Mouse (Mus musculus) leukemia stem cell, adult 10-12 weeks (primary cell): ENCODE data around the gene Gdf5. TPM values are rescaled to one million over a fixed set of nuclear protein-coding genes. Genes with fewer than 3 reads are reported as not detected.

Experiments used
- polyA plus RNA-seq: library from polyadenylated mRNA; stranded (reverse); fragments of >175 nt; gene quantifications from 2 replicates; pipeline ENCODE4 v1.2.3, GENCODE M21; 2012; ENCODE audit warnings: low replicate concordance

The Gdf5 gene
- polyA plus RNA-seq = 0.31 and 0.70 TPM in 2 replicates

DNA sequence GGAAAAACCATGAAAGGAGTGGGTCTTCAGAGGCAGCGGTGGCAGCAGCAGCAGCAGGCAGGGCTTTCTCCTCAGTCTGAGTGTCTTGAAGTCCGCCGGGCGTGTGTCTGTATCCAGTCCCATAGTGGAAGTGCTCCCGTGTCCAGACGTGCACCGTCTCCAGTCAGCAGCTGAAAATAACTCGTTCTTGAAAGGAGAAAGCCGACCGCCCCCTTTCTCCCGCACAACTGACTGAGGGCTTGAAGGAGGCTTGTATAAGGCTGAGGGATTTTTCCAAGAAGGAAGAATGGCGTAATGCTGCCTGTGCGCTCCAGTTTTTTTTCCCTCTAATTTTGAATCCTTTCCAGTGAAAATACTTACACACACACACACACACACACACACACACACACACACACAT lies at the start of gene Gdf5:
Gdf5 (minus strand) TSS at position 244 of the 400 bp plus-strand sequence.

DNA sequence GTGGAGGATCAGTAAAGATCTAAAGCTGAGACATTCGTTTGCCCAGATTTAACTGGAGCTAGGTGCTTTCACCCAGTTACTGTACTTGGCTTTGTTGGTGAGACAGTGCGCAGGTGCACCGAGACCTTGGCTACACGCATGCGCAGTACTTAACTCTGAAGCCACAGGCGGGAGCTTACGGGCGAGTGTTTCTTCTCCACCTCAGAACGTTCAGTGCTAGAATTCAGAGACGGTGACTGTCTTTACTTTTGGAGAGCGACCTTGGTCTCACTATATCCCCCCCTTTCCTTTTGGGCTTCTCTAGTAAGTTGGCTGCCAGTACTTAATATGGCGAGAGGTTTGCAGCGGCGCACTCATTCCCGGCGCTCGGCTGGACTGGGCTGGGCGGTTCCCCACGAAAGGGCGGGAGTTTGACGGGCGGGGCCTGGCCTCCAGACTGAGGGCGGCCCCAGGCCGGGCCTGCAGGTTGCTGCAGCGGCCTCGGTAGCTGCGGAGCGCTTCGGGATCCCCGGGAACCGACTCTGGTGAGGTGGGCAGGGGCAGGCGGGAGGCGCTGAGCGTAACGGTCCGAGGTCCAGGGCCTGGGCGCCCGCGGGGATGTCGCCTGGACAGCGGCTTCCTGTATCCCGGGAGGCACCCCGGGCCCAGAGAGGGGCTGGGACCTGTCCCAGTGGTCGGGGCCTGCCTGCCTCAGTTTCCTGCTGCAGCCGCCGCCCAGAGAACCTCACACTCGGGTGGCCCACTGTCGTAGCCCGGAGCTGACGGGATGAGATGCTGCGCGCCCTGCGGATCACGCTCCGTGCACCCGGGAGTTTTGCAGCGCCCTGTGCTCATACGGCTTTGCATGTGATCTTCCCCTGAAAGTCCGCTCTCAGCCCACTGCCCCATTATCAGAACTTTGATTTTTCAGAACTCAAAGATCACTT lies 11.2 kb upstream of the Gdf5 start, which contains the start of gene Cep250:
Cep250 (plus strand) TSS at position 325 of the 926 bp plus-strand sequence.

DNA sequence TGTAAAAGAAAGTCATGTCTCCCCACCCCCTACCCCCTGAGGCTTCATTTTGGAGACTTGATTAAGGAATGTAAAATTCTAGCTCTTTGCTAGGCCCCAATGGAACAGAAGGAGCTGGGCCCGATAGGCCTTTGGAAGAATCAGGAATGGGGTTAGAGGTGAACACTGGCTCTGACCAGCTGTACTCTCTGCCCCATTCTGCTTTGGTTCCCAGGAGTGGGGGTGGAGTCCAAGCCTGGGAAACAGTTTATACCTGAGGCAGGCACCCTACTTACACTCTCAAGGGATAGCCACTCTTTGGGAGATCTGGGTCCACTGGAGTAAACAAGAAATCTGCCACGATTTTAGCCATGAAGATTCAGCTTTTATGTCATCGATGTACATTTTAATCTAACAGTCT lies 4.5 kb downstream of the Gdf5 start, which contains the start of gene Gm15557:
Gm15557 (plus strand) TSS at position 48 of the 400 bp plus-strand sequence.

DNA sequence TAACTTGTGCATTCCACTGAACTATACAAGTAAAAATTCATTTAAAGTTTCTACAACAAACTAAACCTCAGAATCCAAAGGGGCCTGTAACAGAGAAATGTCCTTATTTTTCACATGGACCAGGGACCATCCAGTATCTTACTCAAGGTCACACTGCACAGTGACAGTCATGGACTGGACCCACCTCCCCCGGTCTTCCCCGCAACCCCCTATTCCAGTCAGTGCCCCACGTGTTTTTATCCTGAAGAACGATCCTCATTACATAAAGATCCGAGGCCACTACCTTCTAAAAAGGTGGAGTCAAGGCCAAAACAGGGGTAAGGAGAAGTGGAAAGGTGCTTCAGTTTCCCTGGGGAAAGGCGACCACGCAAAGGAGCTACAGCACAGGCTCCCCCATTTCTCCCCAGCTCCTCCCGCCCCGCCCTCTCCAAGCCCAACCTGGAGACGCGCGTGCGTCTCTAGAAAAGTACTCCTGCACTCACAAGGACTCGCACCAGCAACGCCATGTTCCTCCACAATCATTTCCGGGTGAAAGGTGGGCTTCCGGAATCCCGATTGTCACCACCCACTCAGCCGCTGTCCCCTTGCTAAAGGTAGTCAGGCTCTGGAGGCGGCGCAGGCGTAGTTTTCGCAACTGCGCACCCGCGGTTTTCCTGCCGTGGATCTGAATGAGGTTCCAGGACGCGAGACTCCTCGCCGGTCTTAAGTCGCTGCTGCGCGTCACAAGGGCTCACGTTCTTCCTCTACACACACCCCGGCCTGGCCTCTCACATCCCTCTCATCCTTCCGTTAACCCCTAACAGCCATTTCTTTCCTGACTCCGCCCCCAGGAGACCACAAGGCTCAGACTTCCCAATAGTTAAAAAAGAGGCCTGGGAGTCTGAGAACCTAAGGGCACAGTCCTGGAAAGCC lies 15.4 kb downstream of the Gdf5 start, which contains the start of gene Uqcc1:
Uqcc1 (minus strand) TSS at position 780 of the 912 bp plus-strand sequence.

Other genes with a start within 250 kb of the Gdf5 start
- gene Edem2, start 215.9 kb downstream of the Gdf5 start, polyA plus RNA-seq = 52.9 and 96.9 TPM in 2 replicates
- gene Gm17581, start 209.5 kb downstream of the Gdf5 start, polyA plus RNA-seq = not detected in 2 replicates
- gene Procr, start 194.2 kb downstream of the Gdf5 start, polyA plus RNA-seq = 0.71 and 3.0 TPM in 2 replicates
- gene Mmp24, start 170.0 kb downstream of the Gdf5 start, polyA plus RNA-seq = not detected in 2 replicates
- 34.6 and 39.0 TPM in 2 replicates for gene BC029722, start 125.9 kb downstream of the Gdf5 start, polyA plus RNA-seq
- gene Eif6, start 118.4 kb downstream of the Gdf5 start, polyA plus RNA-seq = 525 and 574 TPM in 2 replicates
- not detected in 2 replicates for gene Fam83c, start 110.5 kb downstream of the Gdf5 start, polyA plus RNA-seq
- 1.9 and 2.0 TPM in 2 replicates for gene Uqcc1, start 15.1 kb downstream of the Gdf5 start, polyA plus RNA-seq
- gene Gm15557, start 4.6 kb downstream of the Gdf5 start, polyA plus RNA-seq = 0.25 TPM in 1 of 2 replicates, not detected in the other
- 13.3 and 14.7 TPM in 2 replicates for gene Cep250, start 11.1 kb upstream of the Gdf5 start, polyA plus RNA-seq
- gene 6430550D23Rik, start 62.6 kb upstream of the Gdf5 start, polyA plus RNA-seq = 0.34 and 0.60 TPM in 2 replicates
- 23.3 and 34.1 TPM in 2 replicates for gene Ergic3, start 62.7 kb upstream of the Gdf5 start, polyA plus RNA-seq
- 0.24 and 0.41 TPM in 2 replicates for gene Fer1l4, start 107.6 kb upstream of the Gdf5 start, polyA plus RNA-seq
- 3.1 and 3.3 TPM in 2 replicates for gene Spag4, start 119.8 kb upstream of the Gdf5 start, polyA plus RNA-seq
- gene Cpne1, start 166.6 kb upstream of the Gdf5 start, polyA plus RNA-seq = 16.5 and 29.2 TPM in 2 replicates
- gene Rbm12, start 166.6 kb upstream of the Gdf5 start, polyA plus RNA-seq = 6.2 and 8.1 TPM in 2 replicates
- gene Gm28036, start 181.7 kb upstream of the Gdf5 start, polyA plus RNA-seq = 0.68 TPM in 1 of 2 replicates, not detected in the other
- gene Romo1, start 198.7 kb upstream of the Gdf5 start, polyA plus RNA-seq = 105 and 200 TPM in 2 replicates
- gene Nfs1, start 198.8 kb upstream of the Gdf5 start, polyA plus RNA-seq = 36.7 and 38.3 TPM in 2 replicates
- 221 and 282 TPM in 2 replicates for gene Rbm39, start 234.9 kb upstream of the Gdf5 start, polyA plus RNA-seq